Mouse (Mus musculus): ENCODE measurements around the gene Xlr.

Gene Xlr

GRCm38 (mm10) chrX:53797519-53797918, at the start of gene Xlr:
Gene Xlr (minus strand): TSS chrX:53797706.
- DNase-seq = peak; percentile 0

GRCm38 (mm10) chrX:53799074-53799473, 1.6 kb upstream of the Xlr start:
- no peak for DNase-seq

GRCm38 (mm10) chrX:53776276-53776675, 21.2 kb downstream of the Xlr start, which contains the start of gene Zfp36l3:
Gene Zfp36l3 (minus strand): TSS chrX:53776394.
- no peak for DNase-seq

- no peak for DNase-seq
Measured at GRCm38 (mm10) chrX:53757736-53758135, 39.8 kb downstream of the Xlr start, which contains the start of gene 1700013H16Rik. Gene 1700013H16Rik (minus strand): TSS chrX:53757831.

- no peak for DNase-seq
Measured at GRCm38 (mm10) chrX:53752851-53753250, 44.7 kb downstream of the Xlr start.

GRCm38 (mm10) chrX:53728967-53729366, 68.5 kb downstream of the Xlr start:
- DNase-seq = no peak

Data from lung, postnatal 14 days (tissue).